Mouse (Mus musculus) T-cell, adult 2 months (primary cell): ENCODE results near the gene Fn3krp.

Experiments
- DNase-seq: peaks from one replicate; pipeline ENCODE4 v3.0.0; 2022; ENCODE audit warnings: low spot score

Gene Fn3krp

DNA sequence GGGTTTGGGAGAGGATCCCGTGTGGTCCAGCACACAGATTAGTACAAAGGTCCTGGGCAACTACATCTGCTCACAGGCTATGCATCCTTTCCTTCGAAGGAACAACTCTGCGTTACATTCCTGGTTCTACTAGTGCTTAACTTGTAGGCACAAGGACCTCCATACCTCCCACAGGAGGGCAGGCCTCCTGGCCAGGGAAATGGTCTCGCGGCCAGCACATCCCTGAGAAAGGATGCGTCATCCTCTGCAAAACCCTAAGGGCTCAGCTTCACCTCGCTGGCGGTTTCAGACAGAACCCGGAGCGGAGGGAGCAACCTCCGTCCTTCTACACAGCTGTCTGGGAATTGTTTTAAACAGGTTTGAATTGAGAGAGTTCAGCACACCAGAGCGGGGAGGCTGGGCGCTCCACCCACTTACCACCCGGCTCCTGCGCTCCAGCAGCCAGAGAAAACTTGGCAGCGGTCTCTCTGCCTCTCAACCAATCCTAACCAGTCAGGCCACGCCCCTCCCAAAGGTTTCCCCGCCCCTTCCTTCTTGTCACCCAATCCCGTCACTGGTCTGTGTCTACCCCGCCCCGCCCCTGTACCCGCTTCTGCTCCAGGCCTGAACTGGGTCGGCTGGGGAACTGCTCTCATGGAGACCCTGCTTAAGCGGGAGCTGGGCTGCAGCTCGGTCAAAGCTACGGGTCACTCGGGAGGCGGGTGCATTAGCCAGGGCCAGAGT, at the start of gene Fn3krp:
Gene Fn3krp (plus strand): TSS at position 572 of the 723 bp plus-strand sequence.
- DNase-seq = peak; percentile 97

DNA sequence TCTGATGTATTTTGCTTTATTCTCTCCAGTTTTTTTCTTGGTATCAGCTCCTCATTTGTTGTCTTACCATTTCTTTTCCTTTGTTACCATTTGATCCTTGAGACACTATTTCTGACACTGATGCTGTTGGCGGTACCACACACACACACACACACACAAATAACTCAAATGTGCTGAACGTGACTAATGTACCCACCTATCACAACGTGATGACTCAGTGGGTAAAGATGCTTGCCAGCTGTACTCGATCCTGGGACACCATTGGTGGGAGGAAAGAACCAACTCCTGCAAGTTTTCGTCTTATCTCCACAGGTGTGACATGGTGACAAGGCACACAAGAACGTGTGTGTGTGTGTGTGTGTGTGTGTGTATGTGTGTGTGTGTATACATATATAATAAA, 47.9 kb upstream of the Fn3krp start:
- no peak for DNase-seq

DNA sequence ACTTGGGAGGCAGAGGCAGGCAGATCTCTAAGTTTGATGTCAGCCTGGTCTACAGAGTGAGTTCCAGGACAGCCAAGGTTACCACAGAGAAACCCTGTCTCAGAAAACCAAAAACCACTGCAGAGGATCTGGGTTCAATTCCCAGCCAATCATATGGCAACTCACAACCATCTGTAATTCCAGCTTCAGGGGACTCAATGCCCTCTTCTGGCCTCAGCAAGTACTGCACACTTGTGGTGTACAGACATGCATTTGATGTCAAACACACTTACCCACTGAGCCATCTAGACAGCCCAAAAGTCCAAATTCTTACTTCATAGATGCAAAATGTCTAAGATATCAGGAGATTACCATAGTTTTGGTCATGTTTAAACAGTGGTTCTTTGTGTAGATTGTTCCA, 42.6 kb upstream of the Fn3krp start:
- no peak for DNase-seq

DNA sequence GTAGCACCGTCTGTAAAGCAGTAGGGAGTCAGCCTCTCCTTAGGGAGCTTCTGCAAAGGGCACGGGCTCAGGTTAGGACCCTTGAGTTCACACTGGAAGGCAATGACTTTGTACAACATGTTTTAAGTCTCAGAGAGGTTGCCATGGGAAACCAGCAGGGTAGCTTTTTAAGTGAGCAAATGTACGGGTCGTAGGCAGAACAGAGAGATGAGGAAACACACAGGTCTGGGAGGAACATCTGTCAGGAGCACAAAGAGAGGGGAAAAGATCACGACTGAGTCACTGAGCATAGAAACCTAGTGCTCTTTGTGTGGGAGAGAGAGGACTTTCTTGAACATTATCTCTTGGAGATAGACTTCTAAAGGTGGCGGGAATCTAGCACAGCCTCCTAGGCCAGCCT, 40.9 kb upstream of the Fn3krp start:
- no peak for DNase-seq

DNA sequence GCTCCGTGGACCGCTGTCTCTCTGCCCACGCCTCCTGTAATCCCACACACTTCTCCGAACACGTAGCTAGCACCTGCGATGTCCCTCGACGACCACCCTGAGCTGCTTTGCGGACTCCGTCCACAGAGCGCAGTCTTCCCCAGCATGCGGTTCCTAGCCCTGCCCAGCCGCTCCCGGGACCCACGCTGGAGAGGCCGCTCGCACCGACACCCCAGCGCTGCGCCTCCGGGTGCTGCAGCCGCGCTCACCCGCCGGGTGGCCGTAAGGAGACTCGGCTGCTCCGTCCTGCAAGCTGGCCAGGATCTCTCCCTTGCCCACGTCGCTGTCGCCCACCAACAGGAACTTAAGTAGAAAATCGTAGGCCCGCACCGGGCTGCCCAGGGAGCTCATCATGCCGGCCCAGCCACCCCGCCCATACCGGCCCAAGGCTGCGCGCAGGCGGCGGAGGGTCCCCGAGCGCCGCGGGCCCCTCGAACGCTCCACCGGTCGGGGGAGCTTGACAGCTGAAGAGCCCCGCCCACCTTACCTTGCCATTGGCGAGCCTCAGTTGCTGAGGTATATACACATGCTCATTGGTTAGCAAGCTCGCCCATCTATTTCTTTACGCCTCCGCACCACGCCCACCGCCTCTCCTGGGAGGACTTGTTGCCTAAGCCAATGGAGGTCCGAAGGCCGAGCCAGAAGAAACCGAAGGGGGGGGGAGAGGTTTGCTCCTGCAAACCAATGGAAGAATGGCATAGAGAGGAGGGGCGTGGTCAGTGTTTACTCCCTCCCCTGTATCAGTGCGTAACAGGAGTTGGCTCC, 33.2 kb upstream of the Fn3krp start, which contains the start of gene Rab40b:
Gene Rab40b (minus strand): TSS at position 502 of the 804 bp plus-strand sequence.
- peak; percentile 13 for DNase-seq

DNA sequence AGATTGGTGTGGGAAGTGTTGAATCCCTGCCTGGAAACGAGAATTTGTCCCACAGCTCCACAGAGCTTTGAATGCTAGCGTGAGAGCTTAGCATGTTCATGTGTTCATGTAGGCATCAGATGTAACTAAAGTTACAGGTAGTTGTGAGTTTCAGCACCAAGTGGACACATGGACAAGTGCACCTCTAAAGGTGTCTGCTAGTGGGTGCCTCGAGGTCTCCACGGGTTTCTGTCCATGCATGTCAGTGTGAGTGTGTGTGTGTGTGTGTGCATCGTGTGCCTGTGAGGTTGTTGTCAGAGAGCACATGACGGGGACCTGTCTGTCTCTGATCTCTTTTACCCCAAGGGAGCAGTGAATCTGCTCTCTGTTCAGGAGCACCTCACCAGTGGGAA, 32.7 kb upstream of the Fn3krp start:
- no peak for DNase-seq

DNA sequence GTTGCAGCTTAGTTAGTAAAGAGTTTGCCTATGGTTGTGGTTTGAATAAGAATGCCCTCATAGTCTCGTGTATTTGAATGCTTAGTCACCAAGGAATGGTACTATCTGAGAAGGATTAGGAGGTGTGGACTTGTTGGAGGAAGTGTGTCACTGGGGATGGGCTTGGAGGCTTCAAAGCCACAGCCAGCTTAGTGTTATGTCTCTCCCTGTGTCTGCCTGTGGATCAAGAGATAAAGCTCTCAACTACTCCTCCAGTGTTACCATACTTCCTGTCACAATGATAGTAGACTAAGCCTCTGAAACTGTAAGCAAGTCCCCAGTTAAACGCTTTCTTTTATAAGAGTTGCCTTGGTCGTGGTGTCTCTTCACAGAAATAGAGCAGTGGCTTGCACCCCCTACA, 30.4 kb upstream of the Fn3krp start:
- no peak for DNase-seq

DNA sequence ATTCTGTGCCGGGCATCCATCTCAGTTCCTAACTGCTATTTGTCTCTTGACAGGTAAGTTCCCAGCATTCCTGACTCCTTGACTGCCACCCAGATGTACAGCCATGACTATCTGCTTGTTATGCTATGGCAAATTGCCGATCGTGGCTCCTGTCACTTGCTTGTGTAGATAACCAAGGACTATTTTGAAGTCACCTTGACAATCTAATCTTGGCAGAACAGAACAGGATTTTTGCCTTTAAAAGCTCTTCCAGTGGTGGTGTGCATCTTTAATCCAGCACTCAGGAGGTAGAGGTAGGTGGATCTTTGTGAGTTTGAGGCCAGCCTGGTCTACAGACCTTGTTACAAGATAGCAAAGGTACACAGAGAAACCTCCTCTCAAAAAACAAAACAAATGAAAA, 28.8 kb upstream of the Fn3krp start:
- no peak for DNase-seq

DNA sequence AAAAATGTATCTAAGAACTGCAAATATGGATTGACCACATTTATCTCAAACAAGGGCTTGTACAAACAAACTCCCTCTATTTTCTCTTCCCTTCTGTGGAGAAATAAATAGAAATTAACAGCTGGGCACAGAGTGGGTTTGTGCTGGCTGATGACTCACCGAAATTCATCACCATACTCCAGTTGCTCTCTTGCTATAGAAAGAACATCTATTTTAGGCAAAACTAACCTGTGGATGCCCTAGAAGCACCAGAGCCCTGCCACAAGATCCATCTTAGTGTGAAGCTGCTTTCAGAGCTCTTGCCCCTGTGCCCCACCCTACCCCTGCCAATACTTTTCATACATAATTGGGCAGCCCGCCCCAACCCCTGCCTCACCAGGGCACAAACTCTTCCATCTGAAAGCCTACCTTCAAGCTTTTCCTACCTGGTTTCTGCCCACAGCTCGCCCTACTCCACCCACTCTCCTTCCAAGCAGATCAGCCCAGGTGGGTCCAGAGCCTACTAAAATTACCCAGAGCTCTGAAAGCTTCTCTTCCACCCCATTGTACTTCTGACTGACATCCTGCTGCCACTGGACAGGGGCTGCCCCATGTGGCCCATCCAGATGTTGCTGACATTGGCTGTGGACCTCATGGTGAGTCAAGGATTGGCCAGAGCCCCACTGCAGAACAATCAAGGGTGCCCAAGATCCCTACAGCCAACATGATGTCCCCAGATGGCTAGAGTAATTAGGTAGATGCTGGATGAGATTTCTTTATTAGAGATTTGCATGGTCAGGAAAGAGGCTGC, 13.6 kb upstream of the Fn3krp start:
- no peak for DNase-seq

DNA sequence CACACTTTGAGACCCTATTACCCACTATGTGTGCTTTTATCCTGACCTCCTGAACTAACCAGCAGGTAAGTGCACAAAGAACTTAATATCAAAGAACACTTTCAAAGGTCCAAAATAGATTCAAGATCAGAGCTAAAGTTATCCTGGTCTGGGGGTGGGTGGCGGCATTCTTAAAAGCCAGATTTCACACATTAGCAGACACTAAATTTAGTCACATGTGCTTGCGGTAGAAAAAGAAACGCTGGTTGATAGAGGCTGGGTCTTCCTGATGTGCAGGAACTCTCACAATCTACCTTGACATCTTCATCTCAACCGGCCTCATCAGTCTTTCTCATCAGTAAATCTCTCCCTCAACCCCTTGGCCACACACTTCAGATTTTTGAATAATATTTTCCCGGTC, 6.4 kb upstream of the Fn3krp start:
- DNase-seq = no peak

DNA sequence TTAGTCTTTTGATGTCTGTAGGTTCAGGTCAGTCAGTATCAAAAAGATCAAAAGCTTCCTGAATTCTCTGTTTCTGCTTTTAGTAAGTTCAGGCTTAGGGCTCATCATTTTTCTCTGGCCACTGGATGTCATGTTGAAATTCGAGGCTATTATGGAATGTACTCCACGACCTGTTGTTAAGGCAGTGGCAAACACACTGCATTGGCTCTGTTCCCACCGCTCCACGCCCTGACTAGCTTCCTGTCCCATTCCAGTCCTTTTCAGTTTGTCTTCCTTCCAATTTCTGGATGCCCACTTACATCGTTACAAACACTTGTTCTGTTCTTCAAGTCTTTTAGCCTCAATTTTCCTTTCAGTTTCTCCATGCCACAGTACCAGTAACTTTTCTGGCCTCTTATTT, 5.8 kb upstream of the Fn3krp start:
- DNase-seq = no peak

DNA sequence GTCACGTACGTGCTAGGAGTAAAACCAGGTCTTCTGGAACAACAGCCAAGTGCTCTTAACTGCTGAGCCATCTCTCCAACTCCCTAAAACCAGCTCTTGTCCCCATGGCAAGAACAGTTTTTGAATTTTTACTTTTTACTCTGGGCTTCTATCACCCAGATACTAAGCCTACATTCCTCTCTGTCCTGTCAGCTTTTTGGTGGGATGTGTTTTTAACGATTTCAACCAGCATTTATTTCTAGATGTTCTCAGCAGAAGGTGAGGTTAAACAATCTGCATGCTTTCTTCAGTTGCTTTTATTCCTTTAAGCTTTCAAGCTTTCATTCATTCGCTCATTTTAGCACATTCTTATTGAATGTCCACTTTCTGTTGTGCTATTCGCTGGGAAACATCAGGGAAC, 3.2 kb upstream of the Fn3krp start:
- DNase-seq = no peak

DNA sequence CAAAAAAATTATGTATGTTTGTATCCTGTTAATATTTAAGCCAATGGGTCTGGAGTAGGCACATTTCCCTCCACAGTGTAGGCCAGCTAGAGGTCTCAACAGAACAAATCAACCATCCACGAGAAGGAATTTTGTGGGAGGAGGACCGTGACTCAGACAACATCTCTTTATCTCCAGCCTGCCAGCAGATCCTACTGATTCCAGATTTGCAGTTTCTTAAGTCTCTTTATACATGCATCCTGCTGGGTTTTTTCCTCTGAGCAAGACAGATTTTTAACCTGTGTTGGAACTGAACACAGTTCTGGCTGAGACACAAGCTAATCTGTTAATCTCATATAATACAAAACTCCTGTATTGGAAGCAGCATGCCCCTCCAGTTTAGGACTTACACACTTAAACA, 2.3 kb upstream of the Fn3krp start:
- no peak for DNase-seq

DNA sequence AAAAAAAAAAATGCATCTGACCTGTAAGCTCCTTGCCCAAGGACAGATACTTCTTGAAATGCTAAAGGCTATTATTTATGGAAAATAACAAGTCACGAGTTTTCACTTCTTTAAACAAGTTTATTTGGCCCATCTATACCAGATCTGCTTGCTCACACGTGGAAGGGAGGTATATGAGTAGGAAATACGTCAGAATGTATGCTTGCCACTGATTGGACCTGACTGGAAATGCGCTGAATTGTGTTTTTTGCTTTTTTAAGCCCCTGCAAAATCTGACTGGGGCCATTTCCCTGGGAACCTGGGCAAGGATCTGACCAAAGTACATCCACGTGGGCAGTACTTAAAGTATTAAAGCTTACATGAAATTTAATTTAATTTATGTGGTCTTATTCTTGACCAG, 822 bp upstream of the Fn3krp start:
- DNase-seq = no peak

DNA sequence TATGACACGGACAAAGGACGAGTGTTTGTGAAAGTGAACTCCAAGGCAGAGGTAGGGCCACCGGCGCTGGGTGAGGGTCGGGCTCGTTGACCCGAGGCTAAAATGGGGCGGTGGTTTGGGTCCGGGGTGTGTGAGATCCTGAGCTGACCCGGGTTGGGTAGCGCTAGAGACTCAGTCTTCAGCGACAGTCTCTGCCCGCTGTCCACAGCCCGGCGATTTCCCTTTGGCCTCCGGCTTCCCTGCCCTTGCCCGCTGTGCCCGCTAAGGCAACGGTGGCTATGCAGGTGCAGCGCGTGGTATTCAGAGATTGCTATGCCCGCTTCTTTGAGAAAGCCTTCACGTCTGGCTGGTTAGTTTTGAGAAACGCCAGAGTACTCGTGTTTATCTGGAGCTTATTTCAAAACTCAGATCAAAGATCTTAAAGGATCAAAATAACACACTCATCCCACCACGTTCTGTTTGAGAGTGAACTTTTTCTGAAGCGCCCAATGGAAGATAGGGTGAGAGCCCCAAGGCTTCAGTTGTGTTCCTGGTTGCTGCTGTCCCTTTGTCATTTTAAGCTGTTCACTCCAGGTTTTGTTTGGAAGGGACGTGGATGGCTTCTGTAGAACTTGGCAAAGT, 462 bp downstream of the Fn3krp start:
- no peak for DNase-seq

DNA sequence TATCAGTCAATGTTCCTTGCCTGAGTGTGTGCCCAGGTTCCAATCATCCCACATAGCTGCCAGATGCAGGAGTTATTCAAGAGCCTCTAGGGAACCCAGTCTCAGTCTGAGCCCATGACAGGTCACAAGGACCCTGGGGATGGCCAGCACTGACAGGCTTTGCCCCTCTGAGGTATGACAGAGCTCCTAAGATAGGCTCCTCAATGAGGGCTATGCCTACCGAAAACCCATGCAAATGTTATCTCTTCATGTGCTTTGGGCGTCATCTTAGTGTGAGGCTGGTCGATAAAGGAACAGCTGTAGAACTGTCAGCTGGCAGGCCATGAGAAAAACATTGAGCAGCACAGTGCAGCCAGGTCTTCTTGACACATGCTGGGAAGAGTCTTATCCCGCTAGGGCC, 12.2 kb downstream of the Fn3krp start:
- DNase-seq = no peak

DNA sequence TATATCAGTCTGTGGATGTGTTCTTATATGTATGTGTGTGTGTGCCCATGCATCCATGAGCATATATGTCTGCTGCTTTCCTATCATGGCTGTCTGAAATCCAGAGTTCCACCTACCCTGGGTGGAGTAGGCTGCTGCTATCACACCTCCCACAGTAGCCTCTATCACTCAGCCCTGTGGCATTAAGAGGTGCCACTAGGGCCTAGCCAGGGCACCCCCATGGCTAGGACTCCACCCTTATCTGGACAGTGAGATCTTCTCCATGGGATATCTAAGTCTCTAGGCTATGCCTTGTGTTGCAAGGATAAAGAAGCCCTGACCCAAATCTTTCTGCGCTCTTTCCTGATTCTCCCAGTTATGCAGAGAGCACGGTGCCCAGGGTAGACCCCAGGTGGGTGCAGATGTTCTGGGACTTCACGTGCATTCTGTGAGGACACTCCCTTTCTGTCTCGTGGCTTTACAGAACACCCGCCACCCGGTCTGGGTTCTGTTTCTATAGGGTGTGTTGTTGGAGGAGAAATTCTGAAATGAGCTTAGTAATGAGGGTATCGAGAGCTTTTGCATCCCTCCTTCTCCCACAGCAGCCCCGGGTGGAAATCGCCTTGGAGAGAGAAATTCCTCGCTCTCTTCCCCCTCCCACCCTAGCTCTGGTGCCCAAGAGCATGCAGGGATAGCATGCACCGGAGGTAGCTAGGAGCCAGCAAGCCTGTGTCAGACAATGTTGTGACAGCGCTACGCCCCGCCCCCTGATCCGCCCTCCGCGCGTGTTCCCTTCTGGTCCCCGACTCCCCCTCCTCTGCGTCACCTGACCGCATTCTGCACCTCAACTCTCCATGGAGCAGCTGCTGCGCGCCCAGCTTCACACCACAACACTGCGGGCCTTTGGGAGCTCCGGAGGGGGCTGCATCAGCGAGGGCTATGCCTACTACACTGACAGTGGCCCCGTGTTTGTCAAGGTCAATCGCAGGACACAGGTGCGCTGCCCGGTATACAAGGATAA, 13.3 kb downstream of the Fn3krp start, which contains the start of gene Fn3k:
Gene Fn3k (plus strand): TSS at position 758 of the 1,000 bp plus-strand sequence.
- peak; percentile 93 for DNase-seq

DNA sequence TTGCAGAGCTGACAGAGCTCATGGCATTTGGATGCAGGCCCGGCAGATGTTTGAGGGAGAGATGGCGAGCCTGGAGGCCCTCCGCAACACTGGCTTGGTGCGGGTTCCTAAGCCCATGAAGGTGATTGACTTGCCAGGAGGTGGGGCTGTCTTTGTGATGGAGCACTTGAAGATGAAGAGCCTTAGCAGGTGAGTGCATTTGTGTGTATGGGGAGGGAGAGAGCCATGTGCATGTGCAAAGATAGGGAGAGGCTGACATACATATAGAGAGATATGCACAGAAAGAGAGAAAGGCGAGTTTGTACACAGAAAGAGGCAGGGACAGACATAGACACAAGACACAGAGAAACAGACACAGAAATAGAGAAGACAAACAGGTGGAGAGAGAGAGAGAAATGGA, 16.0 kb downstream of the Fn3krp start:
- no peak for DNase-seq

DNA sequence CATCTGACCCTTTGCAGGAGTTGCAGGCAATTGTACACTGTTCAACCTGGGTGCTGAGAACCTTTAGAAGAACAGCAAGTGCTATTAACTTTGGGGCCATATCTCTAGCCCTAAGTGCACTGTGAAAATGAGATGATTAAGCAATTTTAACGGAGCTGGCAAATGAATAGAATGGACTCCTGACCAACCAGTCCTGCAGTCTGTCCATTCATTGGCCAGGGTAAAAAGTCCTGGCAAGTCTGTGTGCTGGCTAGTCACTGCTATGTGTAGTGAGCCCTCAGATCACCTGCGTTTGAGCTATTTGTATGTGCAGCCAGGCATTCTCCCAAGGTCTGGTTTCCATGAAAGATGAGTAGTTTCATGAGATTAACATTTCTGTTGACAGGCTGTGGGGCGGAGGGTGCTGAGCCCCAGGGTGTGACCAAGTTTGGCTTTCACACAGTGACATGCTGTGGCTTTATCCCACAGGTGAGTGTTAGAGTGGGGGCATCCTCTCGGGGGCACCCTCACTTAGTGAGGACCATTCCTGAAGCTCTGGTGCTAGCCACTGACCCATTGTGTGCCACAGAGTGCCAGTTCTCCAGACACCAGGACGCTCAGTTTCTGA, 18.6 kb downstream of the Fn3krp start:
- DNase-seq = no peak

DNA sequence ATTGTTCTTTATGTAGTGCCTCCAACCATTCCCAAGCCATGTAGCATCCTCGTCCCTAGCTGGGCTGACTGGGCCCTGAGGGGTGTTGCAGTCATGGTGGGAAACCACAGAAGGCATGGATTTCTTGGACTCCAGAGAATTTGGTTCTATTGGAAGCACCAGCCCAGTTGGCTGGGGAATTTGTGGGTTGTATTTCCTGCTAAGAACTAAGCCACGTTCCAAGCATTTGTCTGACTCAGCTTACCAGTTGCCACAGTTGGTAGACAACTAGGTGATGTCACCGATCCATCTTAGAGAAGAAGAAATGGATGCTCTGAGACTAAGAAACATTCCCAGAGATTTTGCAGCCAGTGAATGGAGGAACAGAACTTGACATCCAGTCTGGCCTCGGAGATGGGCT, 20.5 kb downstream of the Fn3krp start:
- no peak for DNase-seq

DNA sequence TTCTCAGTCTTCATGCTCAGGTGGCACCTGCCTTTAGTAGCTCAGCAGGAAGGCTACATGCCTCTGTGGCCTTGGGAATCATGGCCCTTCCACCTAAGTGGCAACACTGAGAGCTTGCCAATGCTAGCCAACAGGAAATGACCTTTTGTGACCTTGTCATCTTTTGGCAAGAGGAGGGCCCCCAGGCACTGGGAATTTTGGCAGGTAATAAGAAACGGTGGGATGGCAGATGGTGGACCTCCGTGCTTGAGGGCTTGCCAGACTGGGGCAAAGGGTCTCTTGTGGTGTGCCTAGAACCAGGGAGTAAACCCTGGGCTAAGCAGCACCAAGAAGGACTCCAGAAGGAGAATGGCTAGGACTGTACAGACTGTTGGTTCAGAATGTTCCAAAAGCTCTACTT, 20.9 kb downstream of the Fn3krp start:
- DNase-seq = no peak
